Mouse (Mus musculus): ENCODE results near the gene Thbs3. TPM values are rescaled to one million over a fixed set of nuclear protein-coding genes. Genes with fewer than 3 reads are reported as not detected.

Thbs3 gene
- total and polyA plus RNA-seq, 3 experiments: 4.3 to 6.1 (median 5.7) TPM

- in situ Hi-C loops (cut with MboI; ENCODE audit: low pct_ligation_motif_present, low pct_unique_long_range_greater_than_20kb, low sequenced_read_pairs) (no loop called here), dilution Hi-C loops (cut with MboI; ENCODE audit: extremely low pct_ligation_motif_present, extremely low pct_unique_long_range_greater_than_20kb, low sequenced_read_pairs) (no loop called here)
- no peak for DNase-seq (ENCODE audit: extremely low read depth)
- Histone ChIP-seq H3K9me3 (replicated peaks; ENCODE audit: low read length) (no peaks in the 10 kb centered on the region), H3K9ac (ENCODE audit: insufficient read depth, low read depth) (no peak overlapping the region), H3K36me3 (replicated peaks in 1 of 2; ENCODE audit: control insufficient read depth in 1 of 2, insufficient read depth in 1 of 2, low read length in 1 of 2) (no peaks in the 10 kb centered on the region), H3K4me1 (ENCODE audit: control insufficient read depth in 1 of 2, insufficient read depth in 2 of 2) (peaks cover 10 to 15% of the 10 kb centered on the region in 2 experiments), H3K4me3 (replicated peaks in 1 of 3; ENCODE audit: low read depth in 2 of 3, low read length in 2 of 3, poor library complexity in 1 of 3) (no peak overlapping the region), H3K27ac (ENCODE audit: insufficient read depth, low read depth) (no peak overlapping the region), H3K79me2 (replicated peaks; ENCODE audit: control insufficient read depth, extremely low read depth, insufficient read depth, poor library complexity, severe bottlenecking) (no peaks in the 10 kb centered on the region), H3K4me2 (ENCODE audit: insufficient read depth, low read depth, poor library complexity, severe bottlenecking) (no peak overlapping the region), H3K27me3 (replicated peaks) (peaks cover 7% of the 10 kb centered on the region)
- TF ChIP-seq RAD21 (IDR thresholded peaks at IDR 0.05; ENCODE audit: low read depth, low read length): no peak
- TF ChIP-seq UBTF (IDR thresholded peaks at IDR 0.05; ENCODE audit: low read depth, low read length): no peak
- TF ChIP-seq TCF12 (IDR thresholded peaks at IDR 0.05; ENCODE audit: low read depth, low read length): no peak
- no peak for TF ChIP-seq ETS1 (conservative IDR thresholded peaks at IDR 0.05; ENCODE audit: low read depth, low read length)
- no peak for TF ChIP-seq ZKSCAN1 (IDR thresholded peaks at IDR 0.05; ENCODE audit: borderline replicate concordance, low read depth, low read length)
- no peak for TF ChIP-seq TBP (conservative IDR thresholded peaks at IDR 0.05; ENCODE audit: low read depth, low read length)
- no peak for TF ChIP-seq IRF4 (IDR thresholded peaks at IDR 0.05; ENCODE audit: low read depth, low read length)
- TF ChIP-seq RCOR1 (conservative IDR thresholded peaks at IDR 0.05; ENCODE audit: low read depth, low read length): no peak
- no peak for TF ChIP-seq NRF1 (IDR thresholded peaks at IDR 0.05; ENCODE audit: low read depth, low read length)
- TF ChIP-seq CHD1 (IDR thresholded peaks at IDR 0.05; ENCODE audit: low read depth, low read length): no peak
- TF ChIP-seq ZMIZ1 (IDR thresholded peaks at IDR 0.05; ENCODE audit: low read depth, low read length): no peak
Observed at GRCm38 (mm10) chr3:89276061-89276460, 61.1 kb downstream of the Thbs3 start.

Other genes with a start within 250 kb of the Thbs3 start
Only the 20 nearest of the 29 such genes appear.
- gene Rusc1, start 121.9 kb upstream of the Thbs3 start, total RNA-seq (2012; rRNA removed): 25.1 and 30.1 TPM in 2 replicates
- gene Rusc1, start 121.9 kb upstream of the Thbs3 start, total RNA-seq (2014; rRNA removed): 17.7 and 19.7 TPM in 2 replicates
- 16.7 and 19.4 TPM in 2 replicates for gene Rusc1, start 121.9 kb upstream of the Thbs3 start, polyA plus RNA-seq (2012; ENCODE audit: insufficient read length, low read depth)
- 0.13 TPM in 1 of 2 replicates, not detected in the other for gene Gm43738, start 114.1 kb upstream of the Thbs3 start, total RNA-seq (2012; rRNA removed)
- not detected in 2 replicates for gene Gm43738, start 114.1 kb upstream of the Thbs3 start, total RNA-seq (2014; rRNA removed)
- gene Gm43738, start 114.1 kb upstream of the Thbs3 start, polyA plus RNA-seq (2012; ENCODE audit: insufficient read length, low read depth): not detected in 2 replicates
- gene Fdps, start 113.2 kb upstream of the Thbs3 start, total RNA-seq (2012; rRNA removed): 243 and 244 TPM in 2 replicates
- 490 and 572 TPM in 2 replicates for gene Fdps, start 113.2 kb upstream of the Thbs3 start, total RNA-seq (2014; rRNA removed)
- gene Fdps, start 113.2 kb upstream of the Thbs3 start, polyA plus RNA-seq (2012; ENCODE audit: insufficient read length, low read depth): 177 and 200 TPM in 2 replicates
- gene Pklr, start 79.0 kb upstream of the Thbs3 start, total RNA-seq (2012; rRNA removed): not detected in 2 replicates
- not detected in 2 replicates for gene Pklr, start 79.0 kb upstream of the Thbs3 start, total RNA-seq (2014; rRNA removed)
- not detected in 2 replicates for gene Pklr, start 79.0 kb upstream of the Thbs3 start, polyA plus RNA-seq (2012; ENCODE audit: insufficient read length, low read depth)
- 1.8 and 2.0 TPM in 2 replicates for gene Hcn3, start 55.0 kb upstream of the Thbs3 start, total RNA-seq (2012; rRNA removed)
- gene Hcn3, start 55.0 kb upstream of the Thbs3 start, total RNA-seq (2014; rRNA removed): 1.7 and 1.8 TPM in 2 replicates
- 3.1 and 3.2 TPM in 2 replicates for gene Hcn3, start 55.0 kb upstream of the Thbs3 start, polyA plus RNA-seq (2012; ENCODE audit: insufficient read length, low read depth)
- gene Clk2, start 50.4 kb upstream of the Thbs3 start, total RNA-seq (2012; rRNA removed): 29.9 and 31.2 TPM in 2 replicates
- gene Clk2, start 50.4 kb upstream of the Thbs3 start, total RNA-seq (2014; rRNA removed): 18.8 and 19.7 TPM in 2 replicates
- gene Clk2, start 50.4 kb upstream of the Thbs3 start, polyA plus RNA-seq (2012; ENCODE audit: insufficient read length, low read depth): 72.0 and 77.2 TPM in 2 replicates
- gene Scamp3, start 37.7 kb upstream of the Thbs3 start, total RNA-seq (2012; rRNA removed): 12.5 and 17.1 TPM in 2 replicates
- 4.1 and 4.5 TPM in 2 replicates for gene Scamp3, start 37.7 kb upstream of the Thbs3 start, total RNA-seq (2014; rRNA removed)
- 64.1 and 72.7 TPM in 2 replicates for gene Scamp3, start 37.7 kb upstream of the Thbs3 start, polyA plus RNA-seq (2012; ENCODE audit: insufficient read length, low read depth)
- gene Fam189b, start 32.0 kb upstream of the Thbs3 start, total RNA-seq (2012; rRNA removed): 1.6 and 2.2 TPM in 2 replicates
- 0.31 and 1.1 TPM in 2 replicates for gene Fam189b, start 32.0 kb upstream of the Thbs3 start, total RNA-seq (2014; rRNA removed)
- gene Fam189b, start 32.0 kb upstream of the Thbs3 start, polyA plus RNA-seq (2012; ENCODE audit: insufficient read length, low read depth): 6.7 and 8.4 TPM in 2 replicates
- 62.5 and 64.1 TPM in 2 replicates for gene Gba, start 12.3 kb upstream of the Thbs3 start, total RNA-seq (2012; rRNA removed)
- 61.2 and 65.3 TPM in 2 replicates for gene Gba, start 12.3 kb upstream of the Thbs3 start, total RNA-seq (2014; rRNA removed)
- 59.4 and 63.6 TPM in 2 replicates for gene Gba, start 12.3 kb upstream of the Thbs3 start, polyA plus RNA-seq (2012; ENCODE audit: insufficient read length, low read depth)
- gene Mtx1, start 11.9 kb downstream of the Thbs3 start, total RNA-seq (2012; rRNA removed): 205 and 222 TPM in 2 replicates
- 256 and 299 TPM in 2 replicates for gene Mtx1, start 11.9 kb downstream of the Thbs3 start, total RNA-seq (2014; rRNA removed)
- gene Mtx1, start 11.9 kb downstream of the Thbs3 start, polyA plus RNA-seq (2012; ENCODE audit: insufficient read length, low read depth): 159 and 162 TPM in 2 replicates
- gene Muc1, start 13.9 kb downstream of the Thbs3 start, total RNA-seq (2012; rRNA removed): 0.38 and 0.50 TPM in 2 replicates
- gene Muc1, start 13.9 kb downstream of the Thbs3 start, total RNA-seq (2014; rRNA removed): 0.09 and 0.28 TPM in 2 replicates
- gene Muc1, start 13.9 kb downstream of the Thbs3 start, polyA plus RNA-seq (2012; ENCODE audit: insufficient read length, low read depth): 0.60 and 0.71 TPM in 2 replicates
- gene Krtcap2, start 30.8 kb downstream of the Thbs3 start, total RNA-seq (2012; rRNA removed): 141 and 143 TPM in 2 replicates
- 127 and 180 TPM in 2 replicates for gene Krtcap2, start 30.8 kb downstream of the Thbs3 start, total RNA-seq (2014; rRNA removed)
- 198 and 230 TPM in 2 replicates for gene Krtcap2, start 30.8 kb downstream of the Thbs3 start, polyA plus RNA-seq (2012; ENCODE audit: insufficient read length, low read depth)
- 1.9 and 2.0 TPM in 2 replicates for gene Trim46, start 31.1 kb downstream of the Thbs3 start, total RNA-seq (2012; rRNA removed)
- 0.36 TPM in 2 replicates for gene Trim46, start 31.1 kb downstream of the Thbs3 start, total RNA-seq (2014; rRNA removed)
- gene Trim46, start 31.1 kb downstream of the Thbs3 start, polyA plus RNA-seq (2012; ENCODE audit: insufficient read length, low read depth): 1.4 and 1.9 TPM in 2 replicates
- 189 and 228 TPM in 2 replicates for gene Dpm3, start 44.2 kb downstream of the Thbs3 start, total RNA-seq (2012; rRNA removed)
- 45.8 and 52.7 TPM in 2 replicates for gene Dpm3, start 44.2 kb downstream of the Thbs3 start, total RNA-seq (2014; rRNA removed)
- 70.4 and 74.8 TPM in 2 replicates for gene Dpm3, start 44.2 kb downstream of the Thbs3 start, polyA plus RNA-seq (2012; ENCODE audit: insufficient read length, low read depth)
- 47.8 and 50.9 TPM in 2 replicates for gene Slc50a1, start 55.4 kb downstream of the Thbs3 start, total RNA-seq (2012; rRNA removed)
- gene Slc50a1, start 55.4 kb downstream of the Thbs3 start, total RNA-seq (2014; rRNA removed): 40.6 and 41.8 TPM in 2 replicates
- gene Slc50a1, start 55.4 kb downstream of the Thbs3 start, polyA plus RNA-seq (2012; ENCODE audit: insufficient read length, low read depth): 44.7 and 56.0 TPM in 2 replicates
- 0.59 and 0.93 TPM in 2 replicates for gene Efna1, start 66.0 kb downstream of the Thbs3 start, total RNA-seq (2012; rRNA removed)
- 0.62 and 0.70 TPM in 2 replicates for gene Efna1, start 66.0 kb downstream of the Thbs3 start, total RNA-seq (2014; rRNA removed)
- gene Efna1, start 66.0 kb downstream of the Thbs3 start, polyA plus RNA-seq (2012; ENCODE audit: insufficient read length, low read depth): 0.71 and 0.80 TPM in 2 replicates
- gene Efna3, start 107.8 kb downstream of the Thbs3 start, total RNA-seq (2012; rRNA removed): 0.13 TPM in 1 of 2 replicates, not detected in the other
- gene Efna3, start 107.8 kb downstream of the Thbs3 start, total RNA-seq (2014; rRNA removed): 0.09 TPM in 1 of 2 replicates, not detected in the other
- gene Efna3, start 107.8 kb downstream of the Thbs3 start, polyA plus RNA-seq (2012; ENCODE audit: insufficient read length, low read depth): 0.19 TPM in 1 of 2 replicates, not detected in the other
- 2.6 and 3.1 TPM in 2 replicates for gene Efna4, start 122.8 kb downstream of the Thbs3 start, total RNA-seq (2012; rRNA removed)
- gene Efna4, start 122.8 kb downstream of the Thbs3 start, total RNA-seq (2014; rRNA removed): 0.76 and 1.1 TPM in 2 replicates
- 1.00 and 1.1 TPM in 2 replicates for gene Efna4, start 122.8 kb downstream of the Thbs3 start, polyA plus RNA-seq (2012; ENCODE audit: insufficient read length, low read depth)
- 31.3 and 39.1 TPM in 2 replicates for gene Adam15, start 134.8 kb downstream of the Thbs3 start, total RNA-seq (2012; rRNA removed)
- gene Adam15, start 134.8 kb downstream of the Thbs3 start, total RNA-seq (2014; rRNA removed): 5.8 and 5.9 TPM in 2 replicates
- gene Adam15, start 134.8 kb downstream of the Thbs3 start, polyA plus RNA-seq (2012; ENCODE audit: insufficient read length, low read depth): 26.2 and 26.5 TPM in 2 replicates
- not detected in 2 replicates for gene Dcst2, start 146.8 kb downstream of the Thbs3 start, total RNA-seq (2012; rRNA removed)
- not detected in 2 replicates for gene Dcst2, start 146.8 kb downstream of the Thbs3 start, total RNA-seq (2014; rRNA removed)
- gene Dcst2, start 146.8 kb downstream of the Thbs3 start, polyA plus RNA-seq (2012; ENCODE audit: insufficient read length, low read depth): 0.10 and 0.14 TPM in 2 replicates

Measured in CH12.LX (cell line).